Mouse (Mus musculus) embryonic facial prominence, embryonic 10.5 days (tissue): Measurements from ENCODE around the gene Csrnp3. TPM values are rescaled to one million over a fixed set of nuclear protein-coding genes. Genes with fewer than 3 reads are reported as not detected.
"Not testable (repeated sequence)": the region's sequence is repeated elsewhere in the genome, so short reads cannot be mapped to it uniquely, and the experiment has no call there.

Source experiments
- DNase-seq: peaks from one replicate; pipeline ENCODE4 v3.0.0-alpha.2; 2017; ENCODE audit warnings: low spot score
- H3K27ac ChIP-seq: fragments of 300-500 bp; sonication (generic); replicated peaks from 2 replicates; pipeline ENCODE4 v1.5.1; 2016; ENCODE audit warnings: mild to moderate bottlenecking
- H3K27me3 ChIP-seq: fragments of 300-500 bp; sonication (generic); replicated peaks from 2 replicates; pipeline ENCODE4 v1.6.1; 2016; ENCODE audit warnings: low read depth, mild to moderate bottlenecking; ENCODE audit not compliant: poor library complexity, severe bottlenecking
- H3K36me3 ChIP-seq: fragments of 300-500 bp; sonication (generic); replicated peaks from 2 replicates; pipeline ENCODE4 v1.6.1; 2016; ENCODE audit warnings: mild to moderate bottlenecking, moderate library complexity
- H3K4me1 ChIP-seq: fragments of 300-500 bp; sonication (generic); 2 replicates; pipeline ENCODE4 v1.6.1; 2016
- H3K4me3 ChIP-seq: fragments of 300-500 bp; sonication (generic); 2 replicates; pipeline ENCODE4 v1.5.1; 2016; ENCODE audit warnings: mild to moderate bottlenecking, moderate library complexity
- H3K9me3 ChIP-seq: fragments of 300-500 bp; sonication (generic); 2 replicates; pipeline ENCODE4 v1.6.1; 2016; ENCODE audit warnings: mild to moderate bottlenecking
- WGBS: fragments of 180-500 bp; shearing (Covaris S2); methylation state at CpG from one replicate; pipeline ENCODE4 v1.1.7; 2016; 5-methylcytosine and 5-hydroxymethylcytosine counted together
- polyA plus RNA-seq: library from polyadenylated mRNA; unstranded; fragments of >200 nt; fragmentation: Nextera tagmentation; extraction: Ambion mirVana; gene quantifications from 2 replicates; pipeline ENCODE4 v1.2.1, GENCODE M21; 2016

Csrnp3 gene
- polyA plus RNA-seq, 1 experiment from 2014 or later = 5.1 TPM

DNA sequence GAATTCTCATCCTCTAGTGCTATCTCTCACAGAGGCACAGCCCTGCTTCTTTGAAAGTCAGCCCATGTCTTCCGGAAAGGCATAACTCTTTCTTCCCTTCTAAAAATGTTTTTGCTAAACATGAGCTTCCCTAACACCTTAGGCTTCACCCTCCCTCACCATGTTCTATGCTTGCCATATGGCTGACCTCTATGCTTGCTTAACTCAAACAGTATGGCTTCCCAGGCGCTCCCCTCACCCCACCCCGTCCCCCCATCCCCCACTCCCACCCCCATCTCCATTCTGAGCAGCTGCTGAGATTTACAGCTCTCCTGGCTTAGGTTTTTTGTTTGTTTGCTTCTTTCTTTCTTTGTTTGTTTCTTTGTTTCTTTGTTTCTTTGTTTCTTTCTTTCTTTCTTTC is 3.2 kb upstream of the Csrnp3 start:
- H3K4me3 ChIP-seq = no peak overlapping the region
- no peaks in the 10 kb centered on the region for H3K9me3 ChIP-seq
- 23% methylated on average over 3 of the region's 3 CpGs for WGBS
- H3K27ac ChIP-seq = peak overlapping the region; percentile 20; the same call in 1 of the 2 replicates
- no peaks in the 10 kb centered on the region for H3K27me3 ChIP-seq
- DNase-seq = peak; percentile 62
- peaks cover 17% of the 10 kb centered on the region for H3K4me1 ChIP-seq
- no peaks in the 10 kb centered on the region for H3K36me3 ChIP-seq

DNA sequence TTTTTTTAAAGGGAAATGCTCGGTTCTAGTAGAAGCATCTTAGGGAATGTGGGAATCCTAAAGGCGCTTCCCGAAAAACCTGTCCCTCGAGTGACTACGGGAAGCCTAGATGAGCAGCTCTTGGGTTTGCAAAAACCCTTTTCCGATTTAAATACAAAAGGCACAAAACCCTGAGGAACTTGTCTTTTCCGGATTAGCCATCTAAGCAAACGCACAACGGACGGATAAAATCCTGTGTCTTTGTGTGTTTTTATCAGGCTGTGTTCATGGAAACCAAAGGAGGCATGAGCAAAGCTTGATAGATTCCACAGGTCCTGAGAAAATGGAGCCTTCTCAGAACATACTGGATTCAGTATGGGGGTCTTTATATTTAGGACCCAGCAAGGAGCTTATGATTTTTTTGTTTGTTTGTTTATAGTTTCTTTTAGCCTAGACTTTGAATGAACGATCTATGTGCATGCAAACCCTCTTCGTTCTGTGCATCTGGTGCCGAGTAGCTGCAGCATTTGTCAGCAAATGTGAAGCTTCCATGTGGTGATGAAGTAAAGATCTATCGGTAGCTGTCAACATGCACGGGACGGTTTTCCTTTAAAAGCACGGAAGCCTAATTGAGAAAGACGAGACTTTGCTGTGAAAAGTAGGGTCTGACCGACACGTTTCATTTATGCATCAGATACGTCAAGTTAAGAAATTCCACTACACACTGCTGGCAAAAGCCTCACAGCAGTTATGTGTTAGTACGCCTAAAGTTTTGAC is 611 bp downstream of the Csrnp3 start:
- H3K9me3 ChIP-seq = 0 out of 2 replicates have a peak, but pooled peaks cover 3% of the 10 kb centered on the region
- 2% methylated on average over 22 of the region's 22 CpGs for WGBS
- H3K36me3 ChIP-seq = no peaks in the 10 kb centered on the region
- no peaks in the 10 kb centered on the region for H3K27me3 ChIP-seq
- H3K4me3 ChIP-seq = peak overlapping the region; percentile 62
- H3K27ac ChIP-seq = peak overlapping the region; percentile 74
- H3K4me1 ChIP-seq = peaks cover 23% of the 10 kb centered on the region
- peak; percentile 28 for DNase-seq

DNA sequence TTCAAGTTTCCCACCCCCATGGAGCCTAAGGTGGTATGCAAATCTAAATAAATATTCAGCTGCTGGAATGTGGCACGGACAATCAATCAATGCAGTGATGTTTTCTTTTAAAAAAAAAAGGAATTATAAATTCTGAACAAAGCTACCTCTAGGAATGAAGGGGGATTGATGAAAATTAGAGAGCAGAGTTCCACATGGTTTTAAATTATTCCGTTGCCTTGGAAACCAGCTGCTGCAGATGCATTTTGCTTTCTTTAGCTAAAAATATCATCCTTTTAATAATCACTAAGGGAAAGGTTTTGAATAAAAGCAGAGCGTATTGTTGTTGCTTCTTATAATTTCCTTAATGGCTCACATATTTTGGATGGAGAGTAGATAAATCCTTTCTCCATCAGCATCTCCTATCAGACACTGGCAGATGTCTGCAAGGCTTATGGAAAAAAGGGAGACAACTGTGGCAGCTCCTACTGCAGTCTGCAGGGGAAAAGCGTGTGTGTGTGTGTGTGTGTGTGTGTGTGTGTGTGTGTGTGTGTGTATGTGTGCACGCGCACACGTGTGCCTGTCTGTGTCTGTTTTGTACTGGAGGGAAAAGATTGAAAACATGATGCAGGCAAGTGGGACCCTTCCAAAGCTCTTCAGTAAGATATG is 2.0 kb downstream of the Csrnp3 start:
- Histone ChIP-seq H3K36me3 (no peaks in the 10 kb centered on the region), H3K4me3 (peak overlapping the region; percentile 36; the same call in 1 of the 2 replicates), H3K9me3 (0 out of 2 replicates have a peak, but pooled peaks cover 3% of the 10 kb centered on the region), H3K4me1 (peaks cover 17% of the 10 kb centered on the region), H3K27me3 (no peaks in the 10 kb centered on the region), H3K27ac (no peak overlapping the region)
- 42% methylated on average over 7 of the region's 7 CpGs for WGBS
- DNase-seq = peak; percentile 49

DNA sequence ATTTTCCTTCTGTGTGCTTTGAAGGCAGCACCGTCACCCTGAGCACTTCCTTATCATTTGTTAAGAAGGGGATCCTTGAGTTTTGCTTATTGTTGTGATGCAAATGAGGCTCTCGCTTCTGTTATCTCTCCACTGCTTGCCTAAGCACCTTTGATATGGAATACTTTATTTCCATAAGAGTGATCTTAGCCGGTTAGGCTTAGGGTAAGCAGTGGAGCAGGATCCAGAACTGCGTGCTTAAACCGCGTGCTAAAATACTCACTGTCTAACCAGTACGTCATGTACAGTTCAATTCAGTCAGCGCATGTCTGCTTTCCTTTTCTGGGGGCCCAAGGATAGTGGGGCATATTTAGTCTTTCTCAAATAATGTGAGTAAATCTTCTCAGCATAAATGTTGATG is 3.1 kb downstream of the Csrnp3 start:
- Histone ChIP-seq H3K4me1 (peaks cover 17% of the 10 kb centered on the region), H3K36me3 (no peaks in the 10 kb centered on the region), H3K27ac (no peak overlapping the region), H3K4me3 (no peak overlapping the region), H3K9me3 (0 out of 2 replicates have a peak, but pooled peaks cover 3% of the 10 kb centered on the region), H3K27me3 (no peaks in the 10 kb centered on the region)
- 39% methylated on average over 8 of the region's 8 CpGs for WGBS
- no peak for DNase-seq

DNA sequence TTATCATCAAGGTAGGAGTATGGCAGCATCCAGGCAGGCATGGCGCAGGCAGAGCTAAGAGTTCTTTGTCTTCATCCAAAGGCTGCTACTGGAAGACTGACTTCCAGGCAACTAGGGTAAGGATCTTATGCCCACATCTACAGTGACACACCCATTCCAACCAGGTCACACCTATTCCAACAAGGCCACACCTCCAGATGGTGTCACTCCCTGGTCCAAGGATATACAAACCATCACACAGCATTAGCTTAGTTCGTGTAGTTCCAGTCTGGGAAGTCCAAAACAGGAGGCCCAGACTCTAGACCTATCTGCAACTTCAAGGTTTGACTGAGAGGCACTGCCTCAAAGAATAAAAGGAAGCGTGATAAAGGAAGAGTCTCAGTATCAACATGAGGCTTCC is 4.7 kb downstream of the Csrnp3 start:
- peaks cover 15% of the 10 kb centered on the region for H3K4me1 ChIP-seq
- not testable (repeated sequence) for H3K36me3 ChIP-seq, H3K27ac ChIP-seq, DNase-seq, H3K27me3 ChIP-seq, H3K9me3 ChIP-seq, H3K4me3 ChIP-seq
- WGBS = 89% methylated on average over 3 of the region's 3 CpGs

DNA sequence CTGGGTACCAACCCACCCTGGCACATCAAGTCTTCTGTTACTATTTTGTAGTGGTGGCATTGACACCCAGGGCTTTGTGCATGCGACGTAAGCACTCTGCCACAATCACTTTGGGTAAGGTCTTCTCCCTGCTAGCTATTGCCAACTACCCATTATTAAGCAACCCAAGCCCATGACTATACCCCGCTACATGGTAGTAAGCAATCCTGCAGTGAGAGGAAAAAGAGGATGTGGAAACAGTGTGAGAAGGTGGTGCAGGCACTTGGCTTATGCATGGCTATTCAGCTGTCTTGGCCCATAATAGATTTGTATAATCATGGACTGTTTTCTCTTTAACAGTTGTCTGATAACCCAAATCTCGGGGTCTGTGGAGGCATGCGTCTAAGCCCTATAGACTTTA is 11.2 kb downstream of the Csrnp3 start:
- Histone ChIP-seq H3K27ac (no peak overlapping the region), H3K36me3 (no peaks in the 10 kb centered on the region), H3K27me3 (no peaks in the 10 kb centered on the region), H3K4me3 (no peak overlapping the region), H3K9me3 (no peaks in the 10 kb centered on the region), H3K4me1 (no peaks in the 10 kb centered on the region)
- WGBS = 92% methylated on average over 5 of the region's 5 CpGs
- no peak for DNase-seq

DNA sequence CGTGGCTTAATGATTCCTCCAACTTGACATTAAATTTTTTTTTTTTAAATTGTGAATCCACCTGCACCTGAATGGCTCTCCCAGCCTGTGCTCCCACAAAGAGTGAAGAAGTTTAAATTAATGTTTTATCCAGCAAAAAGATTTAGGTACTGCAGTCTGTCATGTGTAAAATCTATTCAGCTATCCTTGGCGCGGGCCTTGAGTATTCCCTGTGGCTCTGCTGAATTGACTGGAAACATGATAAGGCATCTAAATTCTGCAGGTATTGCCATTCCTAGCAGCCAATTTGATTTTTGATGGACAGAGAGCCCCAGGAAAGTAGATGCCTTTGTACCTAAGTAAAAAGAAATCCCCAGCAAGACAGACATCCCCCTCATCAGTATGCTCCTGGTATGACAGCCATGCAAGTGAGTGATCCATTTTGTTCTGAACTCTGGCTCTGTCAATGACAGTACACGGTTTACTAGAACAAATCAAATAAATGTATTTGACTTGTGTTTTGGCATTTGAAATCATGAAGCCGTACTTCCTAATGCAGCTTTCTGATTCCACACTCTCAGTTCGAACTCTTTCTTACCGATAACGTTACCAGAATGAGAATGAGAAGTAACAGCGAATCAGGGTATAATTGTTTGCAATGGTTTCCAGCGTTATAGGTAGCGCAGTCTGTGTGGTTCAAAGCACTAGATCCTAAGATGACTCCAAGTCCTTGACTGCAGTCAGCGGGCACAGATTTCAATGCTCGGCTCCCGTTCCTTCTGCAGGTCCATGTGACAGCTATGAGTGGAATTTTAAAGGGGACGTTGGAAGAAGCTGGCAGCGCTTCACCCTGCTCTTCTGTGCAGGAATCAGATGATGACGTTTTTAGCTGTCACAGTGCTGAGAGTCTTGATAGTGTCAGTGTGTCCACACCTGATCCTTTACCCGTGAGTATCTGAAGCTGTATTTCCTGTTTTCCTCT is 14.5 kb downstream of the Csrnp3 start:
- no peaks in the 10 kb centered on the region for H3K9me3 ChIP-seq
- H3K36me3 ChIP-seq = no peaks in the 10 kb centered on the region
- WGBS = 88% methylated on average over 18 of the region's 18 CpGs
- H3K27ac ChIP-seq = no peak overlapping the region
- H3K4me1 ChIP-seq = no peaks in the 10 kb centered on the region
- no peak overlapping the region for H3K4me3 ChIP-seq
- DNase-seq = no peak
- H3K27me3 ChIP-seq = no peaks in the 10 kb centered on the region

DNA sequence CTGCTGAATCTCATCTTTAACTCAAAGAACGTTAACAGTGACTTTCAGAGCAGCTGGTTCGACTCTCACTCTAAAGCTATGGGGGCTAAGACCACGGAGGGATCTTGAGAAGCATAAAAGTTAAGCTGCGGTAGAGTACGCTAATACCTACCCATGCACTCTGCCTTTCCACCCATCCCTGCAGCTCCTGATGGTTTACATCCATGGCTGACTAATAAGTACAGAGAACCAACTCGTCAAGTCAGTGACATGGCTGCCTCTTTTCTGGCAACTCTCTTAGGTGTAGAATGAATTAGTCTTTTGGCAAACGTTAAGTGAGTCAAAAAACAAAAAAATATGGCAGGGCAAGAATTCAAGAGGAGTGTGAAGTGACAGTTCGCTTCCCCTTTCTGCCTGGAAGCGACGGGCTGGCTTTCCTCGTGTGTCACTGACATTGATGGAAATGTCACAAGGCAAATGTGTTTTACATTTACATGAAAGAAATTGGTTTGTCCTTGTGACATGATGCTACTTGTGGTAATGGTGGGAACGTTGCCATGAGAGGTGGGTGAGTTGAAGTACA is 19.3 kb downstream of the Csrnp3 start:
- Histone ChIP-seq H3K4me3 (no peak overlapping the region), H3K4me1 (no peaks in the 10 kb centered on the region), H3K9me3 (no peaks in the 10 kb centered on the region), H3K36me3 (no peaks in the 10 kb centered on the region), H3K27me3 (no peaks in the 10 kb centered on the region), H3K27ac (no peak overlapping the region)
- no peak for DNase-seq
- WGBS = 80% methylated on average over 12 of the region's 12 CpGs

DNA sequence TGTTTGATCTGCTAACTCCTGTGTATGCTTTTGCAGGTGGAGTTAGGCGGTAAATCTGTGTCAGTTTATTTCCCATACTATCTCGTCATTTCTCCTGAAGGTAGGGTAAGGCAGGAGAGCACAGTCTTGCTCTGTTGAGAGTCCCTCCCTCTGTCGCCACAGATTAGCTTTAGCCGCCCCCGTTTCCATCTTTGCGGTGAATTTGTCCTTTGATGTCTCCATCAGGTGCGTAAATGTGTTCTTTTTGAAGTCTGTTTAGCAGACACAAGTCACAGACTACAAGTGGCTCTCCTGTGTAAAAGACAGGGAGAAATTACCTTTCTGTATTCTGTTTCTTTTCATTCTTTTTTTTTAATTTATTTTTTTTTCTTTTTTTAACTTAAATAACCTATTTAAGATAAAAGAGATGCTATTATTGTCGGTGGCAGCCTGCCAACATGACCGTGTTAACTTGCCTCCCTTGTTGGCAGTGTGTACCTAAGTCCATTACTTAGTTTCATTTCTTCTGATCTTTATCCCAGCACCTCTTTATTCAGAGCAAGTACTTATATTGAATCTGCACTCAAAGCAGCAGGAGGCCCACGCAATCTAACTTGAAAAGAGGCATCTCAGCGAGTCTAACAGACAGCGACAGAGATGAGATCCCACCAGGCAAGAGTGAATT is 25.5 kb downstream of the Csrnp3 start:
- no peak for DNase-seq
- Histone ChIP-seq H3K4me1 (no peaks in the 10 kb centered on the region), H3K27ac (no peak overlapping the region), H3K4me3 (no peak overlapping the region), H3K36me3 (no peaks in the 10 kb centered on the region; the same call in 1 of the 2 replicates), H3K9me3 (no peaks in the 10 kb centered on the region), H3K27me3 (no peaks in the 10 kb centered on the region)
- 85% methylated on average over 12 of the region's 12 CpGs for WGBS

DNA sequence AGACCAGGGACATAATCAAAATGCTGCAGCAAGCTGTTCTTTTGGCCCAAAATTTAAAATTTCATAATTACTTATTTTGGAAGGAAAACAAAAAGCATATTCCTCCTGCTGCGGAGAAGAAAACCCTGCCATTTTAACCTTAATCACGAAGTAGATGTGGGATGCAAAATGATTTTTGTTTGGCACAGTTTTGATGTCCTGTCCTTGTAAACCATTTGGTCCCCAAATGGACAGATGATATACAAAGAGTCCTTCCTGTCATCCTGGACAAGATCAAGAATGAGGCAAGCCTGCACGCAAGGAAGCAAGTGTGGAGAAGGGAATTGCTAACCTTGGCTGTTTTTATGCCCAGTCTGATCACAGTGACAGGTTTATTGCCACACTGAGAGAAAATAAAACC is 46.0 kb downstream of the Csrnp3 start:
- Histone ChIP-seq H3K4me1 (no peaks in the 10 kb centered on the region; the same call in 1 of the 2 replicates), H3K27ac (no peak overlapping the region), H3K9me3 (no peaks in the 10 kb centered on the region), H3K4me3 (no peak overlapping the region), H3K36me3 (no peaks in the 10 kb centered on the region), H3K27me3 (no peaks in the 10 kb centered on the region)
- DNase-seq = no peak
- WGBS = 84% methylated on average over 3 of the region's 3 CpGs

DNA sequence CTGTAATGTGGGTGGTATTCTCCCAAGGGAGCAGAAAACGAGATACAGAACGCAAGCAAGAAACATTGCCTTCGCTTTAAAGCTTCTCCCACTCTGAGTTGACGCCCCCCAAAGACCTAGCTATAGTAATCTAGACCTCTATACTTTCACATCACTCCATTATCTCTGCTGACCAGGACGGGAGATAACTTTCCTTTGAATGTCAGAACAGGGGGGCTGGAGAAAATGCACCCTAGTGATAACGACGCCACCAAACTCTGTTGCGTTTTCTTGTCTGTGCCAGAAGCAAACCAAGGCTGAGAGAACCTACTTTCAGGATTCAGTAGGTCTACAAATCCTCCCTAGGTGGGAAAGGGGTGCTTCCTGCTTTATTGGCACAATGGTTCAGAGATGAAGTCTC is 47.7 kb downstream of the Csrnp3 start:
- Histone ChIP-seq H3K36me3 (no peaks in the 10 kb centered on the region), H3K4me3 (no peak overlapping the region), H3K9me3 (no peaks in the 10 kb centered on the region), H3K27me3 (no peaks in the 10 kb centered on the region), H3K27ac (no peak overlapping the region), H3K4me1 (no peaks in the 10 kb centered on the region; the same call in 1 of the 2 replicates)
- DNase-seq = no peak
- WGBS = 88% methylated on average over 8 of the region's 8 CpGs

DNA sequence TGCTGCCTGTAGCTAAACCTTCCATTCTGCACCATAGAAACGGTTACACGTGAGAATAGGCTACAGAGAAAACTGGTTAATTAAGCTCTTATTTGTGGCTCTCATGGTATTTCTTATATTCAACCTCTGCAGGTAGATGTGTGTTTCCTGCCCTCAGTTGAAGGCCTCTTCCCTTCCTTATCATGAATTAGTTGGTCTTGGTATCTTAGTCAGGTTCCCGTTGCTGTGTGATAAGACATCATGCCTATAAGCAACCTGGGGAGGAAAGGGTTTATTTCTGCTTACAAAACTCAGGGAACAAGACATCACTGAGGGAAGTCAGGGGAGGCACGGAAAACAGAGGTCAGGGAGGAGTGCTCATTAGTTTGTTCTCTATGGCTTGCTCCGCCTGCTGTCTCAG is 48.7 kb downstream of the Csrnp3 start:
- WGBS = 69% methylated on average over 5 of the region's 5 CpGs
- no peak for DNase-seq
- Histone ChIP-seq H3K27me3 (no peaks in the 10 kb centered on the region), H3K36me3 (no peaks in the 10 kb centered on the region), H3K27ac (no peak overlapping the region), H3K4me3 (no peak overlapping the region), H3K9me3 (no peaks in the 10 kb centered on the region), H3K4me1 (no peaks in the 10 kb centered on the region; the same call in 1 of the 2 replicates)
